Mouse (Mus musculus) central nervous system, embryonic 18 days (tissue): Measurements from ENCODE around the gene Apool. TPM values are rescaled to one million over a fixed set of nuclear protein-coding genes. Genes with fewer than 3 reads are reported as not detected.

Experiments used
- polyA plus RNA-seq: library from polyadenylated mRNA; depleted of rRNA; stranded (reverse); fragments of >200 nt; gene quantifications from 2 replicates; pipeline ENCODE4 v1.2.3, GENCODE M21; 2012; rRNA removed

The Apool gene
- 5.5 and 7.4 TPM in 2 replicates for polyA plus RNA-seq

GRCm38 (mm10) chrX:112310804-112311530 lies at the start of gene Apool:
Gene Apool, plus strand, starts transcription at chrX:112311334.

GRCm38 (mm10) chrX:112406679-112407078 lies 95.5 kb downstream of the Apool start, which contains the start of gene Satl1:
Gene Satl1, minus strand, starts transcription at chrX:112406779.

Other genes starting within 250 kb of the Apool start
- gene 4933403O08Rik, start 72.3 kb upstream of the Apool start, polyA plus RNA-seq, result 0.08 and 0.16 TPM in 2 replicates
- not detected in 2 replicates for gene Satl1, start 95.4 kb downstream of the Apool start, polyA plus RNA-seq
- gene 2010106E10Rik, start 183.9 kb downstream of the Apool start, polyA plus RNA-seq, result not detected in 2 replicates